Comparison of ENCODE assay signal across 8 mouse cellular contexts in genomic region chr1:64195970-64196491, GRCm38 (mm10).
A peak's percentile ranks its signal among the peaks of the same experiment; 100 is the strongest.
DNase-seq lines count a peak whose midpoint lies in the region; ATAC-seq and TF ChIP-seq lines count a peak whose summit lies in the region.

No protein-coding gene starts in this region.

- peak overlapping the region; percentile 53; the same call in 1 of the 2 replicates for H3K27ac ChIP-seq in gastrocnemius, adult 2 months
- H3K27ac ChIP-seq in intestine, embryonic 15.5 days = no peak overlapping the region

- no peak for ATAC-seq in intestine, embryonic 15.5 days
- ATAC-seq in megakaryocyte-erythroid progenitor cell, adult 5-6 weeks (replicated peaks; ENCODE audit: low FRiP score, low TSS enrichment, poor library complexity, severe bottlenecking) = no peak

- 38% methylated on average over 4 of the region's 4 CpGs for WGBS in intestine, embryonic 15.5 days

- intact Hi-C loops in gastrocnemius, adult 2 months (cut with DNase I) = loop anchor here (5.0 kb wide), 1 partner anchor 74 kb away; the partner anchor contains the start of gene Klf7
- intact Hi-C loops in heart, postnatal 36 days (cut with DNase I) = loop anchor here (2.0 kb wide), 1 partner anchor 75 kb away; no protein-coding TSS in a partner anchor

- peaks cover 8% of the 10 kb centered on the region; the same call in 1 of the 2 replicates for H3K4me1 ChIP-seq in intestine, embryonic 15.5 days (replicated peaks)

- H3K4me2 ChIP-seq in intestine, embryonic 15.5 days (replicated peaks) = no peak overlapping the region

- no peak overlapping the region for H3K9ac ChIP-seq in intestine, embryonic 15.5 days

- peak; percentile 13 for DNase-seq in right cerebral cortex, postnatal 14 days
- no peak for DNase-seq in right cerebral cortex, postnatal 36 days (ENCODE audit: low spot score in 2 of 2)
- peak; percentile 66 for DNase-seq in gastrocnemius, adult 2 months
- DNase-seq in heart, postnatal 36 days = peak; percentile 37 to 39
- peak; percentile 33 for DNase-seq in thymus, postnatal 14 days
- DNase-seq in spleen, adult 18-20 months = no peak

- no peaks in the 10 kb centered on the region for H3K9me3 ChIP-seq in intestine, embryonic 15.5 days

- no peaks in the 10 kb centered on the region for H3K27me3 ChIP-seq in intestine, embryonic 15.5 days (replicated peaks)

- H3K4me3 ChIP-seq in gastrocnemius, adult 2 months = no peak overlapping the region
- H3K4me3 ChIP-seq in intestine, embryonic 15.5 days (replicated peaks) = no peak overlapping the region

- H3K36me3 ChIP-seq in intestine, embryonic 15.5 days = no peaks in the 10 kb centered on the region

- no peak for TF ChIP-seq CTCF in gastrocnemius, adult 2 months (IDR thresholded peaks at IDR 0.05)

Comparison
In these comparisons a context has a peak if more than half of its experiments do, and no peak if none do; other contexts are left out.
1. DNase-seq: peak in right cerebral cortex, postnatal 14 days (single experiment), gastrocnemius, adult 2 months (single experiment), heart, postnatal 36 days (2 of 2) and thymus, postnatal 14 days (single experiment); none in right cerebral cortex, postnatal 36 days (0 of 2) and spleen, adult 18-20 months (0 of 2).